Mouse (Mus musculus) mouse embryonic stem cell (cell line): Measurements from ENCODE around the gene Gjc1.

Experiments
- in situ Hi-C, 2 experiments: fragments of 300-500 bp; cut with MboI; formaldehyde crosslinking; loops; 1 replicate in 1 of 2; 3 replicates in 1 of 2; pipeline ENCODE4 v1.14.3; 2019 to 2020; ENCODE audit warnings: low sequenced_read_pairs in 2 of 2, low pct_unique_long_range_greater_than_20kb in 1 of 2, mixed read lengths in 1 of 2; ENCODE audit not compliant: unreplicated experiment in 1 of 2

Gene Gjc1

DNA sequence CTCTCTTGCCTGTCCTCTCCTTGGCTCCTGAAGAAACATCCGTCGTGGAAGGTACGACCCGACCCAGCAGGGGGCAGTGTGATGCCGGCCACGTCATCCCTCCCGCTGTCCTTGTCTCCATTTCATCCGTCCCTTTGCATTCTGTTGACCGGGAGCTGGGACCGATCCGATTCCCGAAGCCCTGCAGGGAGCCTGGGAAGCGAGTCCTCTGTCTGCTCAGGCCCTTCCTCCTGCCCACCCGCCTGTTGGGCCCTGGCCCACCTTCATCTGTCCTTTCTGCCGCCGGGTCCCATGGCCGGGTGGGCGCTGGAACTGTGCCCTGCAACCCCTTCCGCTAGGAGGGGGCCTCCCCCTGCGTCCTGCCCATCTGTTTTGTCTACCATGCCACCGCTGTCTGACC, 41.9 kb downstream of the Gjc1 start:
- in situ Hi-C loops = loop anchor here (5.0 kb wide), 2 partner anchors 70 to 75 kb away; no protein-coding TSS in a partner anchor

DNA sequence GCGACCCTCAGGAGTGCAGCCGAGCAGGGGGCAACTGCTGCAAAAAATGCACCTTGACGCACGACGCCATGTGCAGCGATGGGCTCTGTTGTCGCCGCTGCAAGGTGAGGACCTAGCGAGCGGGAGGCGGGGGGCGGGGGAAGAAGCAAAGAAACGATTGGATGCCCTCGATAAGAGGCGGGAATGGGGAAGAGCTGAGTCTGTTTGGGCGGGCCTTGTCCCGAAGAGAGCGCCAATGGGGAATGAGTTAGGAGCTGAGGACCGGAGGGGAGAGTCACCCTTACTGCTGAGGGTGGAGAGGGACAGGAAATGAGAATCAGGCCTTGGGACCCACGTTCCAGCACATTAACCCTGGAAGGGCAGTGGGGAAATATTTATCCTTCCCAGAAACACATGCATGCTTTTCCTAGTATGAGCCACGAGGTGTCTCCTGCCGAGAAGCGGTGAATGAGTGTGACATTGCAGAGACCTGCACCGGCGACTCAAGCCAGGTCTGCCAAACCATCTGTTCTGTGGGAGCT, 44.8 kb downstream of the Gjc1 start:
- in situ Hi-C loops = loop anchor here (5.0 kb wide), 2 partner anchors 73 to 78 kb away; no protein-coding TSS in a partner anchor

DNA sequence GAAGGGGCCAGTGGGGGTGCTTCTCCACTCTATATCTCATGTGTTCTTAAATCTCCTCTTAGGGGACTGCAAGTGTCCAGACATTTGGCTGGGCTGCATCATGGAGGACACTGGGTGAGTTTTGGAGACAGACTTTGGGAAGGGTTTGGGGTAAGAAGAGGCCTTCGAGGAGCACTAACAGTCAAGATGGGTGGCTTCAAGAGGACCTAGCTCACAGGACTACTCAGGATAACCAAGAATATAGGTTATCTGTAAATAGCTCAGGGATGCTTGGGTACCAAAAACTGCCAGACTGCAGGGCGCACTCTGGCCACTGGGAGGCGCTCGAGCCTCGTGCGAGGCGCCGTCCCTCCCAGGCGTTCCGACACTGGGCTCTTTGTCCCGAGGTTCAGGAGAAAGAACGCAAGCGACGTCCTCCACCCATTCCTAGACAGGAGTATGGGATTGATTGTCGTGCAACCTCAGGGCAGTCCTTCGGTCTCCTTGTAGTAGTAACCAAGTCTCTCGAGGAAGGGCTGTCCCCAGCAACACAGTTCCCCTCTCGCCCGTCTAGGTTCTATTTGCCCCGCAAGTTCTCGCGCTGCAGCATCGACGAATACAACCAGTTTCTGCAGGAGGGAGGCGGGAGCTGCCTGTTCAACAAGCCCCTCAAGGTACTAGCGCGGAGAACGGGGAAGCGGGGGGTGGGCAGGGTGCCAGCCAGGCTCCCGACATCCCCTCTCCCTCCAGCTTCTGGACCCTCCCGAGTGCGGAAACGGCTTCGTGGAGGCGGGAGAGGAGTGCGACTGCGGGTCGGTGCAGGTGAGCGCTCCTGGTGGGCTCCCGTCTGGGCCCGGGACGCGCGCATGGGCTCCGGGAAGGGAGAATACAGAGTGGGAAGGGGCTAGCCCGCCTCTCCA, 45.5 kb downstream of the Gjc1 start:
- in situ Hi-C loops = no loop called here

- in situ Hi-C loops = no loop called here
These were observed 46.5 kb downstream of the Gjc1 start for GRCm38 (mm10) chr11:102772771-102773700.

GRCm38 (mm10) chr11:102771916-102772714, 47.4 kb downstream of the Gjc1 start:
- in situ Hi-C loops = no loop called here

- in situ Hi-C loops = no loop called here
These were observed 48.7 kb downstream of the Gjc1 start for GRCm38 (mm10) chr11:102770662-102771435.

- in situ Hi-C loops = no loop called here
These were observed 49.4 kb downstream of the Gjc1 start for GRCm38 (mm10) chr11:102769993-102770661.

DNA sequence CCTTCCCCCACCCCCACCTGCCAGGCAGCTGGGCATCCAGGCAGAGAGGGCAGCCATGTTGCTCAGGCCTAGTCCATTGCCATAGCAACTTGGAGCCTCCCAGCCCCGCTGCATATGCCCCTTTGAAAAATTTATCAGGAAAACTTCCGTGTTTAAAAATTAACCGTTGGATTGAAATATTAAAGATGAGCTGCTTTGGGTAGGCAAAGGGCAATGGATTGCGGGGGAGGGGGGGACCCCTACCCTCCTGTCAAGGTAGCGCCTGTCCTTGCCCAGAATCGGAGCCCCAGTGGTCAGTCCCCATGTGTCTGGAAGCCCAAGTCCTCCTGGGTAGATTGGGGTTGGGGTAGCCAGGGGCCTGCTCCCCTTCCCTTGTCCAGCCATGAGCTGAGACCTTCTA, 50.4 kb downstream of the Gjc1 start:
- in situ Hi-C loops = no loop called here

- in situ Hi-C loops = no loop called here
These were observed 52.3 kb downstream of the Gjc1 start for GRCm38 (mm10) chr11:102767055-102767670.

GRCm38 (mm10) chr11:102765416-102765815, 54.1 kb downstream of the Gjc1 start:
- in situ Hi-C loops = no loop called here

DNA sequence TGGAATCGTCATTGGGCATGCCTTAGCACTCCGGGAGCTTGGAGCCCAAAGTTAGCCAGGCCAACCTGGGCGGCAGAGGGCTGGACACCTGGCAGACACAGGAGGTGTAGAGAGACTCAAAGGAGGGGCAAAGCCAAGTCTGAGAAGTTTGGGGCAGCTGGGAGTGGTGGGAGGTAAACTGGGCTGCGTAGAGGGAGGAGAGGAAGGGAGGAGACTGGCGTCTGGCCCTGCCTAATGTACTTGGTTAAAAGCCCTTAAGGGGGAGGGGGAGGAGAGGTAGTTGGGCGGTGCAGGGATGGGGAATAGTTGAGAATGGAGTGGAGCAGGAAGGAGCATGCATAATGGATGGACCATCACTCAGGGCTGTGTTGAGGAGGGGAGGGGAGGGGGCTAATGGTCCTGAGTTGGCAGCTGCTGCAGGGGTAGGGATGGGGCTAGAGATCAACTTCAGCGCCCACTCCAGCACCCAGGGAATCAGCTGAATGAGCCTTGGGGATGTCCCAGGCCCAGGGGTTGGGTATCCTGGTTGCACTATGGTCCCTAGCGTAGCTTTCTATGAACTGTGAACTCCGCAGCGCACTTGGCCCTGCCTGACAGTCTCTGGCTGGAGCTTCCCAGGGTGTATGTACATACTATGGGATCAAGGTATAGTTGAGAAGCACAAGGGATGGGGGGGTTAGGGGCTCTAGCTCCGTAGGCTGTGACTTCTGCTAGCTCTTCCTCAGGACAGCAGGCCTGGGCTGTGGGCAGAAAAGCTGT, 56.3 kb downstream of the Gjc1 start:
- in situ Hi-C loops = no loop called here

GRCm38 (mm10) chr11:102762248-102762647, 57.3 kb downstream of the Gjc1 start:
- in situ Hi-C loops = no loop called here

- in situ Hi-C loops = no loop called here
These were observed 57.9 kb downstream of the Gjc1 start, which contains the start of gene Adam11 for GRCm38 (mm10) chr11:102761309-102762210. Gene Adam11 (plus strand): TSS chr11:102761439.

DNA sequence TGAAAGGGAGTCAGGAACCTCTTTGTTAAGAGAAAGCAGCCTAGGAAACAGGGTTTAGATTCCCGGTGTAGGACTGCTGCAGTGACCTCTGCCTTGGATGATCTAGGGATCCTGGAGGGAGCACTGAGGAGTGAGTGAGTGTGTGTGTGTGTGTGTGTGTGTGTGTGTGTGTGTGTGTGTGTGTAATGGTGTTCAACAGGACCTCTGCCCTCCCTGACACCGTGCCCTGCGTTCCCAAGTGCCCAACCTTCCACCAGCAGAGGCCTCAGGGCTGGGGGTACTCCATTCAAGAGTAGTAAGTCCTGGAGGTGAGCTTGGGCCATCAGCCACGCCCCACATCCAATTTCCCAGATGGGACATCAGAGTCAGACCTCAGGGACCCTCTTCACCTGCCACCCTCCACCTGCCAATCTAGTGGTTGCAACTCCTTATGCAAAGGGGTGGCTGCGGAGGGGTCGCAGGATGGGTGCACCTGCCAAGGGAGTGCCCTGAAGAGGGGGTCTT, 58.6 kb downstream of the Gjc1 start:
- in situ Hi-C loops = no loop called here

DNA sequence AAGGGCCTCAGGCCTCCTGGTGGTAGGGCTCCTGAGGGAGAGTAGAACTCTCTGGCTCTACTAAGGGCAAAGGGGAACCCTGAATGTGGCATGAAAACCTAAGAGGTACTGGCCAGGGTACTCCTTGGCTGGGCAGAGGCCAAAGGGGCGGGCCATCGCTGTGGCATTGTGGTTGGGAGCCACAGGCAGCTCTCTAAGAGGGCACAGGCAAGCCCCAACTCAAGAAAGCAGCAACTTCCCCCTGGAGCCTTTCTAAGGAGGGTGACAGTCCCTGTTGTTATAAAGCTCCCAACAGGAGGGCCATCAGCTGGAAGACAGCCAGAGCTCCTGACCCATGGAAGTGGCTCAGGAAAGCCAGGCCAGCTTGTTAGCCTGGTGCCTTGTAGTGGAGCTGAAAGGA, 60.5 kb downstream of the Gjc1 start:
- in situ Hi-C loops = no loop called here
